Mouse (Mus musculus): ENCODE data around the gene Dtd1.

The Dtd1 gene

GRCm38 (mm10) chr2:144640101-144640500 is 40.4 kb downstream of the Dtd1 start:
- DNase-seq (ENCODE audit: low spot score in 2 of 2): no peak

DNA sequence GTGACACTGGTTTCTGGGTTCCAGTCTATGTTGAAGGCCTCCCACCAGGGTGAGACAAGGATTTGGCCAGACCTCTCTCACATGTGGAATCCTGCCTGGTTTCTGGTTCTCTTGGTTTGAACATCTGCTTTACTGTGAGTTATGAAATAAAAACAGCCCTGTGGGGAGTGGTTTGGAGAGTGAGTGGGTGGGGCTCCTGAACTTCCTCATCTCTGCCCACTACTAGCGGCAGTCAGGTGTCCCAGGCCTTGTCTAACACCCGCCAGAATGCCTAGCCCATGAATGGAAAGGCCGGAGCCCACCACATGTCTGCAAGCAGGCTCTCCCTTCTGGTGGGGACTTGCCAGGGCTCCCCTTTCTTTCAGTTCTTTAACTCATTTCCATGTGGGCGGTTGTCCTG is 42.3 kb downstream of the Dtd1 start:
- DNase-seq (ENCODE audit: low spot score in 2 of 2): peak in 1 of 2 experiments; percentile 31

DNA sequence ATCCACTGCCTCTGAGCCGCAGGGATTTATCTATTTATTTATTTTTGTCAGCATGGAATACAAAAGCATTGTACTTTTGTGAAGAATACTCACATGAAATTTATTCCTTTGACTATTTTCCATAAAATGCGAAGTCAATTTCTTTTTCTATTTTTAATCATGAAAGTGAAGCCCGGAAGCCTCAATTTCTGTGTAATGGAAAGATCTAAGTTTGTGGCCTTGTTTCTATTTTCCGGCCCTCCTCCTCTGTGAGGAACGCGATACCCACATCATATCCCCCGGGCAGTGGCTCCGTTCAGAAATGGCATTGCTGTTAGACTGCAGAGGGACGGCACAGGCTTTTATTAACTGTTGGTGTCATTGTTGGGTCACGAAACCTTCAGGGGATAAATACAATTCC is 46.7 kb downstream of the Dtd1 start:
- DNase-seq (ENCODE audit: low spot score in 2 of 2): no peak

DNA sequence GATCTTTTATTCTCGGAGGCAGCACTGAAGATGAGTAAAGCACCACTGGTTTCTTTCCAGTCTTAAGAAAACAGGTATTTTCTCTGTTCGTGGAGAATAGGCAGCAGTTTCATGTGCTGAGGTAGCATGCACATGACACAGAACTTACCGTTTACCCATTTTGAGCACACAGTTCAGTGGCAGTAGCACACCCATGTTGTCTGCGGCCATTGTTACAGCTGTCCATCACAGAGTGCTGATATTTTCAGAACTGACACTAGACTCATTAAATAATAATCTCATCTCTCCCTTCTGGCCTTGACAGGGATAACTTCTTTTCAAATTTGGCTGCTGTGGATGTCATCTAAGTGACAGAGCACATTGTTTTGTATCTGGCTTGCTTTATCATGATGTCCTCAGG is 47.5 kb downstream of the Dtd1 start:
- no peak for DNase-seq (ENCODE audit: low spot score in 2 of 2)

DNA sequence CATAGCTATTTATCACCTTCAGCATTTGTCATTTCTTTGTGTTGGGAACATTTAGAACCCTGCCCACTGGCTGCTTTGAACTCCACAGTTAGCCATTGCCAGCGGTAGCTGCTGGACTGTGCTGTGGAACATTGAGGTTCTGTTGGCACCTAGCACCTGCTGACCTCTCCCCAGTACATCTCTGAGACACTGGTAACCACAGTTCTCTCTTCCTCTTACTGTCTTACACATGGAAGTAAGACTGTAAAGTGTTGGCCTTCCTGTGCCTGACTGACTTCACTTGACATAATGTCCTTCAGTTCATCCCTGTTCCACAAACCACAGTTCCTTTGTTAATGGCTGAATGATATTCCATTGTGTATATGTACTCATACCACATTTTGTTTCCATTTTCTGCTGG is 50.3 kb downstream of the Dtd1 start:
- no peak for DNase-seq (ENCODE audit: low spot score in 2 of 2)

DNA sequence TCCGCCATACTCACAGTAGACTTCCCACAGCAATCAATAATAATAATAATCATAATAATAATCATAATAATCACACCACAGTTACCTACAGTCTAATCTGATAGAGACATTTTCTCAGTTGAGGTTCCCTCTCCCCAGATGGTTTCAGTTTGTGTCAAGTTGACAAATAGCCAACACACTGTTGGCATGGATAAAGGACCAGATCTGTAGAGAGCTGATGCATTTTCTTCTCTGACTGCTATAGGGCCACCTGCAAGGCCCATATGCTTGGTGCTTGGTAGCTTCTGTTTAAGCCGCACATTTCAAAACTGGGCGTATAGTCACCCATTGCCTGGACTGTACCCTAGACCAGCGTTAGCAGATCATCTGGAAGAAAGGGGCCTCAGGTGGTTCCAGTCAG is 53.1 kb downstream of the Dtd1 start:
- no peak for DNase-seq (ENCODE audit: low spot score in 2 of 2)

GRCm38 (mm10) chr2:144655307-144655706 is 55.6 kb downstream of the Dtd1 start:
- no peak for DNase-seq (ENCODE audit: low spot score in 2 of 2)

GRCm38 (mm10) chr2:144668507-144668906 is 68.8 kb downstream of the Dtd1 start:
- no peak for DNase-seq (ENCODE audit: low spot score in 2 of 2)

GRCm38 (mm10) chr2:144670289-144670930 is 70.7 kb downstream of the Dtd1 start:
- no peak for DNase-seq (ENCODE audit: low spot score in 2 of 2)

GRCm38 (mm10) chr2:144672397-144672796 is 72.7 kb downstream of the Dtd1 start:
- no peak for DNase-seq (ENCODE audit: low spot score in 2 of 2)

- DNase-seq (ENCODE audit: low spot score in 2 of 2): no peak
These were observed 77.0 kb downstream of the Dtd1 start for GRCm38 (mm10) chr2:144676546-144677228.

DNA sequence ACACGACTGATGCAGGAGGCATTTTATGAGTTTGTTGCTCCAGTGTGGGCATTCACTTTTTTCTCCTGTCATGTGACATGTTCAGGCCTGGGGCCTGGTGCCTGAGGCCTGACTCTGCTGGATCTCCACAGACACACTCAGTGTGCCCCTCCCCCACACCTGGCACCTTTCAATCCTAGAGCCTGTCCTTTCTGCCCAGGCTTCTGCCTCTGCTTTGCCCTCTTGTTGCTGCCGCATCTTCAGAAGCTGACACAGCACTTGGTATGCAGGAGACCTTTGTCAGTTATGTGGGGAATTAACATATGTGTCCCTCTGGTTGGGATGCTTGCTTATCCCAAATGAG is 77.5 kb downstream of the Dtd1 start:
- no peak for DNase-seq (ENCODE audit: low spot score in 2 of 2)

GRCm38 (mm10) chr2:144678779-144679178 is 79.1 kb downstream of the Dtd1 start:
- no peak for DNase-seq (ENCODE audit: low spot score in 2 of 2)

- DNase-seq (ENCODE audit: low spot score in 2 of 2): no peak
These were observed 79.7 kb downstream of the Dtd1 start for GRCm38 (mm10) chr2:144679394-144679793.

DNA sequence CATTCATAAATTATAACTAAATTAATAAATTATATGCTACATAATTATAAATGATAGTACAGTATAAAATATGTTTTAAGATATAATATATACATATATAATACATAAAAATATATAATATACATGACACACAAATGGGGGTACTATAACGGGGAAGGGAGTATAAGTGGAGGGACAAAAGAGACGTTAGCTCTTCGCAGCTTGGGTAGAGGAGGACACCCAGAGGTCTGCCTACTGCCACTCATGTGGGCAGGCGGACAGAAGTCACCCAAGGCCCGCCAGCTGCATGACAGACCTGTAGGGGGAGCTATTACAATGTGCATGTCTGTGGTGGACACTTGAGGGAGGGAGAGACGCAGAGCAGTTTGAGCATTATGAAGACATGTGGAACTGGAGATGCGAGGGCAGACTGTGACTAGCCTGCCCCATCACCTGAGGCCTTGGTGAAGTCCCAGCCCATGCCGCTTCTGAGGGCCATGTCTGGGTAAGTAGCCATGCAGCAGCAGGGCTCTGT is 92.6 kb downstream of the Dtd1 start:
- no peak for DNase-seq (ENCODE audit: low spot score in 2 of 2)

- DNase-seq (ENCODE audit: low spot score in 2 of 2): no peak
These were observed 93.1 kb downstream of the Dtd1 start for GRCm38 (mm10) chr2:144692777-144693176.

DNA sequence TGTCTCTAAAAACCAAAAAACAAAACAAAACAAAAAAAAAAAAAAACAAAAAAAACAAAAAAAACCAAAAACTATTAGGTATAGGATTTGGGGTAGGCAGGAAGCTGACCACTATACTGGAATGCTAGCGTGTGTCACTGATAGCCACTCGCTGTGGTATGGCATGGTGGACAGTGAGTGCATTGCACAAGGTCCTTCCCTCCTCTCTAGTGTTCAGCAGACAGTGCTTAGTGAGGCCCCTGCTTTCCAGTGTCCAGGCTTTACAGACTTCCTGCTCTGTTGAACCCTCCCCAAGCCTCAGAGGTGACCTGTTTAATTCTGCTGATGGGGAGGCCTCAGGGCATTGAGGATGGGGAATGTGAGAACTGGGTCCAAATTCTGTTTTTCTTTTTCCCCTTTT is 95.2 kb downstream of the Dtd1 start:
- DNase-seq (ENCODE audit: low spot score in 2 of 2): no peak

GRCm38 (mm10) chr2:144698046-144698445 is 98.3 kb downstream of the Dtd1 start:
- peak in 1 of 2 experiments; percentile 24 for DNase-seq (ENCODE audit: low spot score in 2 of 2)

- DNase-seq (ENCODE audit: low spot score in 2 of 2): no peak
These were observed 100.9 kb downstream of the Dtd1 start for GRCm38 (mm10) chr2:144700608-144701007.

GRCm38 (mm10) chr2:144701415-144702149 is 101.9 kb downstream of the Dtd1 start:
- DNase-seq (ENCODE audit: low spot score in 2 of 2): no peak

GRCm38 (mm10) chr2:144709285-144709684 is 109.6 kb downstream of the Dtd1 start:
- DNase-seq (ENCODE audit: low spot score in 2 of 2): no peak

- DNase-seq (ENCODE audit: low spot score in 2 of 2): no peak
These were observed 110.0 kb downstream of the Dtd1 start for GRCm38 (mm10) chr2:144709704-144710103.

- DNase-seq (ENCODE audit: low spot score in 2 of 2): no peak
These were observed 114.9 kb downstream of the Dtd1 start for GRCm38 (mm10) chr2:144714596-144714995.

Data from spleen, postnatal 10 days (tissue).